Mouse (Mus musculus) cerebral cortex, adult 2 months (tissue): ENCODE data around the gene Fam76b.

Source experiments
- WGBS: fragments of 180-500 bp; shearing (Covaris S2); methylation state at CpG from one replicate; pipeline ENCODE4 v1.1.7; 2018; 5-methylcytosine and 5-hydroxymethylcytosine counted together

Gene Fam76b

DNA sequence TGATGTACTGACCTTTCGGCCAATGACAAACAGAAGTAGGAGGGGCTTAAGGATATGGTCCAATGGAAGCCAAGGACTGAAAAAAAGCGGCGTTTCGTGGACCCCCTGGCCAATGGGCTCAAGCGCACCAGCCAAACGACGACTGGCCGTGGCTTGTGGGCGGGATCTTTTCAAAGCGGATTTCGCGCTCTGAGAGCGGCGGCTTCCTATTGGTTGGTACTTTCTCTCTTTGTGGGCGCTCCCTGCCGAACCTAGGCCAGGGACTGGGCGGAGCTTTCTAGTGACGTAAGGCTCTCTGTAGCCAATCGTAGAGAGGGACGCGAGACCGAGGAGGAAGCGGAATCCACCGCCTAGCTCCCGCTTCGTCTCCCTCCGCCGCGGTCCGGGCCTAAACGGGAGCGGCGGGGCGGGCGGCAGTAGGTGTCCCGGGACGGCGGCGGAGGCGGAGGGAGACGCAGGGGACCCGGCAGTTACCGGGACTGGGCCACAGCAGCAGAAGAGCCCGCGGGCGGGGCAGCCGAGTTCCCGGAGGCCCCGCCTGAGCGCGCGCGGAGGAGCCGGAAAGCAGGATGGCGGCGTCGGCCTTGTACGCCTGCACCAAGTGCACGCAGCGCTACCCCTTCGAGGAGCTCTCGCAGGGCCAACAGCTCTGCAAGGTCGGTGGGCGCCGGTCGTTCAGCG is at the start of gene Fam76b:
Fam76b (plus strand) TSS at position 311 of the 681 bp plus-strand sequence.
- under 1% methylated on average over 67 of the region's 67 CpGs for WGBS

DNA sequence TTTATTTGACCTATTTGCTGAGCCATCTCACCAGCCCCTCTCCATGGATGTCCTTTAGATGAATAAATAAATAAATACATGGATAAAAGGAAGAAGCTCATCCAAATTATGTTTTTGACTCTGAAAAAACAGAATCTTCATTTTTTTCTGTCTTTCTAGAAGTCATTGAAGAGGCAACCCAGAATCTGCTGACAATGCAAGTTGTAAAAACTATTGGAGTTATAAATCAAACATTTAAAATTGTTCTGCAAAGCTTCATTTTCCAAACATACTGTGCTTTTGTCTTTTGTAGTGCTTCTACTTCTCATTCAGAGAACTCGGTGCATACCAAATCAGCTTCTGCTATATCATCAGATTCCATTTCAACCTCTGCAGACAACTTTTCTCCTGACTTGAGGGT is 45.5 kb upstream of the Fam76b start:
- 78% methylated on average over 1 of the region's 1 CpGs for WGBS

DNA sequence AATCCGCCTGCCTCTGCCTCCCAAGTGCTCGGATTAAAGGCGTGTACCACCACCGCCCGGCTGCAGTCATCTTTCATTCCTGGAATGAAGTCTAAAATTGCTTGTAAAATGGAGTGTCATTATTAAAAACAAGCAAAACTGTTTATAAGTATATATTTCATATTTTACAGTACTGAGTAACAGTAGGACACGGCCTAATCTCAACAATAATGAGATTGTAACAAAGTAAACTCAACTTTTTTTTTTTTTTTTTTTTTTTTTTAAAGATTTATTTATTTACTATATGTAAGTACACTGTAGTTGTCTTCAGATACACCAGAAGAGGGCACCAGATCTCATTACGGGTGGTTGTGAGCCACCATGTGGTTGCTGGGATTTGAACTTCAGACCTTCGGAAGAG is 36.7 kb upstream of the Fam76b start:
- WGBS: 96% methylated on average over 8 of the region's 8 CpGs

DNA sequence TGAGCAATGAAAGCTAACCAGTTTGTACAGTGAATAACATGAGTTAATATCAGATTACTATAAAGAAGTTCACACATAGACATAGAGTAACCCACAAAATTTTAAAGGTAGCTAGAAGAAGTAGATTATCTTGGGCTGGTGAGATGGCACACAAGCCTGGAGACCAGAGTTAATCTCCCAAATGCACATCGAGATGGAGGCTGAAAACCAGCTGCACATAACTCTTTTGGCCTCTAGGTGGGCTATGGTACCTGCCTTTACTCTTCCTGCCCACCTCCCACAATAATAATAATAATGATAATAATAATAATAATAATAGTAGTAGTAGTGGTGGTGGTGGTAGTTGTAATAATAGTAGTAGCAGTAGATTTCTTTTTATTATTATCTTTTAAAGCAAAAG is 33.2 kb upstream of the Fam76b start:
- 68% methylated on average over 1 of the region's 1 CpGs for WGBS

DNA sequence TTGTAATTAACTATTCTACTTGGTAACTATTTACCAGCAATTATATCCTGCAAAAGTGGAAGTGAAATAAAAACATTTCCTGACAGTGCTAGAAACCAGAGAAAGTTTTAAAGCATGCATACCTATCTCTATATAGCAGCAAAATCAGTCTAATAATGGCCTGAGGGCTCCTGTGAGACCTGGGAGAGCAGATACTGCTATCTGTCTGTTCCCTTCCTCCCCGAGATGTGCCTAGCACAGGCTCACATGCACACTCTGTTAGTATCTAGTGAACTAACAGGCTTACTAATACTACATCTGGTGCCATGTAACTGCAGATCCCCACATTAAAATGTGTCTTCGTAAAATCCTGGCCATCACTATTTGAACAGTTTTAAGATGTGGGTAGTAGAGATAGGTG is 32.8 kb upstream of the Fam76b start:
- 92% methylated on average over 2 of the region's 2 CpGs for WGBS

DNA sequence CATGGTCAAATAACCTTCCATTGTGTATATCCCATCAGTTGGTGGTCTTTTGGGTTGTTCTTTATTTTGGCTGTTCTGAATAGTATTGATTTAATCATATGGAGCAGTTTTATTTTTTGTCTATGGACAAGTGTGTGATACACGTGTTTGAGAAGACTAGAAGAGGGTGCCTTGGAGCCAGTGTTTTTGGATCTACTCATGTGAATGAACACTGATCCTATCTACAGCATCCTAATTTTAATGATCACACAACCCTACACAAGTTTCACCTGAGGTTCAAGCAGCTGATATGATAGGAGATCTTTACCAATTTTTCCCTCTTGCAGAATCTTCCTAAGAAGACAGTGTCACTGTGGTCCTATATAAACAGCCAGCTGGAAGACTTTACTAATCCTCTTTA is 23.0 kb upstream of the Fam76b start:
- 54% methylated on average over 1 of the region's 1 CpGs for whole genome bisulfite sequencing

DNA sequence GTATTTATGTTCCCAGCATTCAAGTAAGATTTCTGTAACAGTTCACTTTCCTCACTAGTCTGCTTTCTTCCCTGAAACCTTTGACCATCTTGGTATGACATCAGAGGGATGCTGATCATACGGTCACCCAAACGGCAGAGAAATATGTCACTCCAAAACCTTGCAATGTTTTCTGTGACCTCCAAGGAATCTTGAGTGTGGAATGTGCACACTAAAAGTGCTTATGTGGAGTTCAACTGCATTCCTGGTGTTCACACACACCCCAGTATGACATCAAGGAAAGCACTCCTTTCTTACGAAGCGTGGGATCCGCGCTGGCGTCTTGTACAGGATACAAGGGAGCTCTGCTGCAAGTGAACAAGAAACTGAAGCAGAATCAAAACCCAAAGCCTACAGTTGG is 20.7 kb upstream of the Fam76b start:
- whole genome bisulfite sequencing: 94% methylated on average over 7 of the region's 7 CpGs

DNA sequence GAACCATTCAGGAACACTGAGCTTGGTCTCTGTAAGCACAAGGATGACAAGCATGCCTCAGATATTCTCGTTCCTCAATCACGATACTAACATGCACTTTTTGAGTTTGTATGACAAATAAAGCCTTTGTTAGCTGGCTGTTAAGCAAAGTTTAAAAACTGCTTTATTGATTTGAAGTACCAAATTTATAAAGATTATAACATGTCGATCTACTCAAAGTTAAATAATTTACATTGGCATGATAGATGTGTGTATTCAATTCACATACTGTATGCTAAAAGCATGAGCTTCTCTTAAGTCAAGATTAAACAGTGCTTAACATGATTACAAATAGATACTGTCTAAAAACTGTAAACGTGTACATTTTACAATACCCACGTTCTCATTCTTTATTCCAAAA is 19.9 kb upstream of the Fam76b start:
- 84% methylated on average over 5 of the region's 5 CpGs for WGBS

DNA sequence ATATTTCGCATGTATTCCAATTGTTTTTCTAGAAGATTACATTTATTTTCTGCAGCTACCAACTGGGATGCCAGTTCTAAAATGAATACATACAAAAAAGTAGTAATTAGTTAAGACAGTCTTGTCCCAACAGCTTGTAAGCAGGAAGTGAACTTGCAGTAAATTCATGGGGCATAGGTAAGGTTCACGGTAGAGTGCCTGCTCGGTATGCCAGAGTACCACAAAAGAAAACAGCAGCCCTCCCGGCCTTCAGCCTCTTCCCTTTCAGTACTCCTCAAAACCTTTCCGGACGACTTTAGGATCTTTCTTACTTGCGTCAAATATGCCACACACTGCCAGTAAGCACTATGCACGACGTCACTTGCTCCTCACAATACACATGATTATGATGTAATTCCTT is 9.1 kb upstream of the Fam76b start:
- 87% methylated on average over 9 of the region's 9 CpGs for WGBS

DNA sequence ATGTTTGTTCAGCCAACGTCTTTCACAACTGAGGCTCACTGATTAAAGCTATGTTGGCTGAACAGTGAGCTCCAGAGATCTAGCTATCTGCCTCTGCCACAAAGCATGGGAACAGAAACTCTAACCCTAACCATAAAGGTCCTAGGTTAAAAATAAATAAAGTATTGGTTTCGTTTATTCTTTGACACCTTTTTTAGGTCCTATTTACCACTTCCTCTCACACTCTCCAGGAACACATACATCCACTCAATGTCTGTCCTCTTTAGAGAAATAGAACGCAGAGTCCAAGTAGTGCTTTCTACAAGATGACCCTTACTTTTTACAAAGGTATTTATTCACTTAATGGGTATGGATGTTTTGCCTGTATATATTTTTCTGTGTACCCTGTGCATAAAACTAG is 6.7 kb upstream of the Fam76b start:
- WGBS: 92% methylated on average over 3 of the region's 3 CpGs

DNA sequence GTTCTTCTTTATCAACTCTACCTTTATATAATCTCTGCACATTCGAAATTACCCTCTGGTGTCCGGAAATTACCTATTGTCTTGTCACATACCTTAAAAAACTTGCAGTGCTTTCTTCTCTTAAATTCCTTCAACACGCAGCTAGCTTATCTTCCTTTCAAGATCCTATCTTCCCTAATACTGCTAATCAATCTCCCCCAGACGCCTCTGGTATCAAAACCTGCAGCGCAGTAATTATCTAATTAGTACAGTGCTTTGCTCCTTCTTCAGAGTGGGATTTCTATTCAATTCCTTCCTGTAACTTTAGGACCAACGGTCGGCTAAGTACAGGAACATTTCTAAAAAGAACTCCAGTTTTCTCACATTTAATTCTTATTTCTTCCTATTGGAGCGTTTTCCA is 1.6 kb upstream of the Fam76b start:
- WGBS: 5% methylated on average over 8 of the region's 8 CpGs

DNA sequence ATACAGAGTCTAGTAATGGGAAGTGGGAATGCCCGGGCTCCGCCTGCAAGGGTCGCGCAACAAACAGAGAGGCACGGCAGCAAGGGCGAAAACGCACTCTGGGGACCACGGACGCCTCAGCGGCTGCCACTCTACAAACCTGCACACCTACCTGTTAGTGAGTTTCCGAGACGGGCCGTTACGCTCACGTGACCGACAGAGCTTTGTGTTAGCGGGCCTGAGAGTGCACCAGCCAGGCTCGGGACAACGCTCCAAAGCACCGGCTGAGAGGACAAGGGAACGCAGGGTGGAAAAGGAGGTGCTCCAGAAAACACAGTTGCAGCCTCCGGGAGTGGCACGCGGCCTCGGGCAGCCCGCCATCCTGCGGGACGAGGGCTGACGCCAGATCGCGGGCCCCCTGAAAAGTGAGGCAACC is 1.1 kb upstream of the Fam76b start:
- under 1% methylated on average over 31 of the region's 31 CpGs for WGBS

DNA sequence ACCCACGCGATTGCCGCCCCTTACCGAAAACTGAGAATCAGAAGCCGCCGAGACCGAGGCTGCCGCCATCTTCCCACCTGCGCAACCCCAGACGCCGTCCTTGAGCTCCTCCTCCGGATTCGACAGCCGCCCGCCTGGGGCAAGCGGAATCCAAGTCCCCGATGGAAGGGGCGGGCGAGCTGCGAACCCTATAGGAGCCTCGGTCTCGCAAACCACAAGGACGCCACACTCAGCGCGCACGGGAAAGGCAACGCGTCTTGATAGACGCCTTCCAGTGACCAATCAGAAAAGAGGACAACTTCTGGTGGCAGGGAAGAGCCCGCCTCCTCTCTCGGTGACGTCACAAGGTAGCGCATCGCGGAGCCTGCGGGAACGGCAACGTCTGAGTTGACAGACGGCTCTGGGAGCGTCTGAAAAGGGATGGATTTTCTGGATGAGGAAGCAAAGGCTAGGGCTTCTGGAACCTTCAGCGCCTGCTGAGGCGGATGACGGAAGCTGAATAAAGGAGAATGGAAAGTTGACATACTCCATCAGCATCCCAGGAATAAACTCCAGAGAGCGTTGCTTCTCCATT is 597 bp upstream of the Fam76b start, which contains the start of gene Cep57:
Cep57 (minus strand) TSS at position 276 of the 574 bp plus-strand sequence.
- under 1% methylated on average over 44 of the region's 44 CpGs for WGBS

DNA sequence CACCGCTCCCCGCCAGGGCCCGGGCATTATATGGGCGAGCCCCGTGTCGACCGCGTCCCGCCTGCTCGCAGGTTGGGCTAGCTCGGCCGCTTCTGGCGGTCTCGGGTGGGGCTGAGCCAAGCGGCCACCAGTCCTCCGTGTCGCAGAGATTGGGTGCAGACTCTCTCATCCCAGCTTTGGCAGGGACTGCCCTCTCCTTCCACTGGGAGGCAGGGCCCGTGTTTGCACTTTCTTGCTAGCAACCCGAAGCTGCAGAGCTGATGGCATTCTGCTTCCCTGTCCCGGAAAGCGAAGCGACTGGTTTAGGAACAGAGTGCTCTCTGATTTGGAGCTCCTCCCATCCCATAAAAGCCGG is 548 bp downstream of the Fam76b start:
- WGBS: under 1% methylated on average over 23 of the region's 23 CpGs

DNA sequence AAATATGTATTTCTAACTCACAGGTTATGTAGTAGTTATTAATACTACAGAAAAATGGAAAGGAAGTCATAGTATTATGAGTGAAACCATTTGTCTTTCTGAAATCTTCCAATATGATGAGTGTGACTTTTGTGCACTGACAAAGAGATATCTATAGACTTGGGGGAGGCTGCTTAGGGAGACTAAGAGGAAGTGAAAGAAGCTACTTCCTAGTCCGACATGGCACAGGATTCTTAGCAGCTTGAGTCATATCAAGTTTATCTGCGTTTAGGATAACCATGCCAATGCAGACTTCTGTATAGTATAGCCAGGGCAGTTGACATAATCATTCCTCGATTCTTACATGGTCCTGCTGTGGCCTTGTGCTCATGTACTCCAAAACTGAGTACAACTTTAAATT is 7.7 kb downstream of the Fam76b start:
- whole genome bisulfite sequencing: 83% methylated on average over 3 of the region's 3 CpGs

DNA sequence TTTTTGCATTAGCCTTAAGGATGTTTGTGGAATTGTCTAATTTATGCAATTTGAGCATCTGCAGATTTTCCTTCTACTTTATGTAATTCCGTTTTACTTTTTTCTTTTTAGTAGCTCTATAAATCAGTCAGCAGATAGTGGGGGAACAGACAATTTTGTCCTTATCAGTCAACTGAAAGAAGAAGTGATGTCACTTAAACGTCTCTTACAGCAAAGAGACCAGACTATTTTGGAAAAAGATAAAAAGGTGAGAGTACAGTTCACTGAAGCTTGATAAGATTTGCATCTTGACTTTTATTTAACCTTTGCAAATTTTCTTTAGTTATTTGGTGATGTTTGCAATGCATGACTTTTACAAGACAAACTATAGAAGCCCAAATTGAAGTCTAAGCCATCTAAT is 9.2 kb downstream of the Fam76b start:
- WGBS: 75% methylated on average over 2 of the region's 2 CpGs

DNA sequence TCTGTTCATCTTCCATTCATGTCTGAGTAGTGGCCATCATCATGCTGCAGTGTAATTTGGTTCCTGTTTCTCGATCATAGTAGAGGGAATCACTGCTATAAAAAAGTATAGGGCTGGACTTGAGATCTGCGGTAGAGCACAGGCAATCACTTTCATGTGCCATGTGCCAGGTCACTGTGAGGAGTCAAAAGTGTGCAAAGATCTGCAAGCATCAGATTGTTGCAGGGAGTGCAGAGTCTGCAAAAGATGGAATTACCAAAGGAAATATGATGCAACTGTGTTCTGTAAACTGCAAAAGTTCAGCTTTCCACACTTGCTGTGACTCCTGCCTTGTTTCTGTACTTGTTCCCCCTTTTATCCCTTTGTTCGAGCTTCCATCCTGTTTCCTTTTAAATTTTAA is 20.1 kb downstream of the Fam76b start:
- WGBS: 74% methylated on average over 3 of the region's 3 CpGs

DNA sequence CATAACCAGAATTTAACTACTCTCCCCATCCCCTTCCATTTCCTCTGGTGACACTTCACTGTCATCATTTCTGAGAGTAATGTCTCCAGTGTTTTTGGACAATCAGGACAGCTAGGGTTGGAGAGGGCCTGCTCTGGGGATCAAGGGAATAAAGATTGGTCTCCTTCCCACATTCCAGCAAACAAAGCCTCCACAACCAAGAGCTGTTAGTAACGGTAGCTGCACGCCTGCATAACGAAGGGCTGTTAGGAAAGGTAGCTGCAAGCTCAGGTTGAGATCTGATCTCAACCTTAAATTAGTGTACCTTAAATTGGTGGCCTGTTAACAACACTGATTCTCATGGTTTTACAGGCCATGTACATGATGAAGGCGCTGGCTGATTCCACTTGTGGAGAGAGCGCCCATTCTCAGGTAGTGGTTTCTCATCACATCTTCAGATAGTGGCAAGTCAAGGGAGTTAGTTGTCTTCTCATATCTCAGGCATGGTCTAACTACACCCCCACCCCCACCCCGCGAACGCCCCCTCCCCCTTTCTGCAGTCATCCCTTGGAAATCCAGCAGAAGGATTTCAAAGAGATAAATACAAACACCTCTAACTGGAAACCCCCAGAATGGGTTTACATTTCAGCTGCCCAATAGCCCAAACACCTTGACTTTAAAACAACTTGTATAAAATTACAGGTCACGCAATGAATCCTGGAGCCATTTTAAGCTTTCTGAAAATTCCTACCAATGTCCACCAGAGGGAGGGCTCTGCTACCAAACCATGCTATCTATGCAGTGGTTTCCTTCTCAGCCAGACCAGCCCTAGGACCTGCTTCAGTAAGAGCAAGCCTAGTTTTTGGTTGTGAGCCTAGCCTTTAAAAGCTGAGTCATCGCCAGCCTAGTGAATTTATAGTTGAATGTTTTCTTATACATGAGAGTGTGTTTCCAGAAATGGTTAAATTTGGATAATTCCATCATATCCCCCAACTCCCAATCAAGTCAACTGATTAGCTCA is 21.3 kb downstream of the Fam76b start:
- WGBS: 75% methylated on average over 10 of the region's 10 CpGs

DNA sequence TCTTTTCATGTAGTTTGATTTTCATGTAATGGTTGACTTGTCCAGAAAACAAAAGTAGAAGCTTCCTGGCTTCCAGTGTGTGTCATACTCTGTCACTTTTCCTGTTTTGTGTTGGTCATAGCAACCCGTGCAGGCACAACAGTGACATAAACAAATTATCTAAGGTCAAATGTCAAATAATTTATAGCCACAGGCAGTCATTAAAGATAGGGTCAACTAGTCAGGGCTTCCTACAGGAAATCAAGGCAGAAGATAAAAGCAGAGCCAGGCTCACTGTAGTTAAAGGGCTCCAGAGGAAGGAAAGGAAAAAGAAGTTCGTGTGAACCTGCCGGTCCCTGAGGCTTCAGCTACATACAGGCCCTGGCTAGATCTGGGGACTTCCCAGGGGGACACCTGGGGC is 26.4 kb downstream of the Fam76b start:
- 78% methylated on average over 3 of the region's 3 CpGs for WGBS

DNA sequence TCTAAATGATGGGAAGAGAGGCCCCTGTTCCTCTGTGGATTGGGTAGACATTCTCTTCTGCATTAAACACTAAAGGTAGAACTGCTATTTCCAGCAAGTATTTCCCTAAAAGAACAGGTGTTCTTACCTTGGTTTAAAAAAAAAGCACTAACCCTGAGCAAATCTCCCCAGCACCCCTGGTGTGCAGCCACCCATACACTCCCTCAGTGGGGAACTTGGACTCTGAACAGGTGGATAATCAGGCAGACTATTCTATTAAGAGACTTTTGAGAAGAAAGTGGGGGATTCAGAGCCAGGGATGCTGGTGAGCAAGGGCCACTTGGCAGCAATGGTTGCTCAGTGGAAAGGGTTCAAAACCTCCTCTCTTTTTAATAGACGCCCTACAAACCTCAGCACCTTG is 28.7 kb downstream of the Fam76b start:
- WGBS: 93% methylated on average over 1 of the region's 1 CpGs

DNA sequence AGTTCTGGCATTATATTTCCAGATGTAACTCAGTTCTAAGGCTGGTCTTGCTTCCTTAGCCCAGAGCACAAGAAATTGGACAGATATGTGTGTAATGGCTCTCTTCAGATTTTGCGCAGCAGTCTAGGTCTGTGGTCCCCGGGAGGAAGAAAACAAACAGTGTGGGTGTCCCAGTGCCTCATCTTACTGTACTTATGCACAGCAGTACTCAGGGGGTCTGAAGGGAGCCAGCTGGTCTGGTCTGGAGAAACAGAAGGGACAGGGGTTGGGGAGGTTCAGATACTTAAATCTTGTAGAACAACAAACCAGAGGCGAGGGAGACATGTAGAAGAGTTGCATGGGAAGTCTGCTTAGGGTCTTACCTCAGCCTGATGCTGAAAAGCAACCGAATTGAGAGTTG is 29.3 kb downstream of the Fam76b start:
- WGBS: 80% methylated on average over 4 of the region's 4 CpGs

DNA sequence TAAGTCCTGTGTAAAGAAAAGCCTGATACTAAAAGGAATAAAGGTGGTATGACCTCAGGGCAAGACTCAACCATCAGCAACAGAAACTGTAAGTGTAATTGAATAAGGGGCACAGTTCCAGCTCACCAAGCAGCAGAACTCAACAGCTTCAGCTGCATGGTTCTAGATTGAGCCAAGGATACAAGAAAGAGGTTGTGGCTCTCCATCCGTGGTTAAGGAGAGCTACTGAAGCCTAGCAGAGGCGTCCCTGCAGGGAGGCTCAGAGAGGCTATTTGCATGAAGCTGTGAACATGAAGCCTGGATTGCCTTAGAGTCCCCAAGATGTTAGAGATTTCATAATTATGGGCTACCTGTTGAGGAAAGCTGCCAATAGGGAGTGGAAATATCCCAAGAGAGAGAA is 40.1 kb downstream of the Fam76b start:
- WGBS: 70% methylated on average over 2 of the region's 2 CpGs

DNA sequence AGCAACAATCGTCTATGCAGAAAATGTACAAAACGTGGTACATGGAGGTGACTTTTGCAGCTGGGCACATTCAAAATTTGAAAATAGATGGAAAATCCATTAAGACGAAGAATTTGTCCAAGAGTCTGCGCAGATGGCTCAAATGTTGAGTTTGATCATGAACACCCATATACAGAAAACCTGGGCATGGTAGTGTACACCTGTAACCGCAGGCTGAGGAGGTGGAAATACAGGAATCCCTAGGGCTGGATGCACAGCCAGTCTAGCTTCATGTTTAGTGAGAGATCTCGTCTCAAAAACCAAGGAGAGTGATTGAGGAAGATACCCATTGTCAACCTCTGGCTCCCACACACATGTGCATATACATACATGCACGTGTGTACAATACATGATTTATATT is 44.1 kb downstream of the Fam76b start:
- 93% methylated on average over 7 of the region's 7 CpGs for WGBS
